Mouse (Mus musculus) lung, adult 2 months (tissue): ENCODE measurements at regions not wholly inside any gene's neighbourhood (a gene's known extent, or its start where the extent isn't known, plus 50 kb on each side); places are given as distances from the start of the nearest gene placed in this dataset.

Experiments used
- DNase-seq: peaks from one replicate; pipeline ENCODE4 v3.0.0; 2022
- H3K4me1 ChIP-seq: fragments of 200-500 bp; 2 replicates; pipeline ENCODE4 v1.6.1; 2011; ENCODE audit warnings: low read length; ENCODE audit not compliant: control insufficient read depth, insufficient read depth
- H3K4me3 ChIP-seq: fragments of 200-500 bp; replicated peaks from 2 replicates; pipeline ENCODE3; 2011; ENCODE audit warnings: low read depth, mild to moderate bottlenecking, control low read depth, low read length; ENCODE audit errors: extremely low read depth
- CTCF ChIP-seq: fragments of 200-500 bp; IDR thresholded peaks from 2 replicates; pipeline ENCODE4 v1.5.1; 2011; ENCODE audit warnings: mild to moderate bottlenecking, low read length, control low read depth; ENCODE audit not compliant: insufficient read depth
- POLR2A ChIP-seq: fragments of 200-500 bp; IDR thresholded peaks from 2 replicates; pipeline ENCODE4 v1.6.1; 2011; ENCODE audit warnings: low read depth, mild to moderate bottlenecking, control low read depth, low read length, borderline replicate concordance; ENCODE audit errors: extremely low read depth
- WGBS: fragments of 180-500 bp; shearing (Covaris S2); methylation state at CpG from one replicate; pipeline ENCODE4 v1.1.7; 2018; 5-methylcytosine and 5-hydroxymethylcytosine counted together

DNA sequence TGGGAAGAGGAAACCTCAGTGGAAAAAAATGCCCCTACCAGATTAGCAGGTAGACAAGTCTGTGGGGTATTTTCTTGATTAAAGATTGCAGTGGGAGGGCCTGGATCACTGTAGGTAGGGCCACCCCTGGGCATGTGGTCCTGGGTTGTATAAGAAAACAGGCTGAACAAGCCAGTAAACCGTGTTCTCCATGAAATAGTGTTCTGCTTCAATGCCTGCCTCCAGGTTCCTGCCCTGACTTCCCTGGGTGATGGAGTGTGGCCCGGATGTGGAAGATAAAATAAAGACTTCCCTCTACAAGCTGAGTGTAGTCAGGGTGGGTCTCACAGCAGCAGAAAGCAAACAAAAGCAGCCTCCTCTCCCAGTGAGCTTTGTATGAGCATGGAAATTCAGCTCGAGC lies 231.6 kb downstream of the Bcl11b start:
- H3K4me3 ChIP-seq, result no peak overlapping the region
- H3K4me1 ChIP-seq, result no peaks in the 10 kb centered on the region
- DNase-seq, result no peak
- 47% methylated on average over 3 of the region's 3 CpGs for WGBS
- TF ChIP-seq POLR2A, result no peak
- TF ChIP-seq CTCF, result no peak

DNA sequence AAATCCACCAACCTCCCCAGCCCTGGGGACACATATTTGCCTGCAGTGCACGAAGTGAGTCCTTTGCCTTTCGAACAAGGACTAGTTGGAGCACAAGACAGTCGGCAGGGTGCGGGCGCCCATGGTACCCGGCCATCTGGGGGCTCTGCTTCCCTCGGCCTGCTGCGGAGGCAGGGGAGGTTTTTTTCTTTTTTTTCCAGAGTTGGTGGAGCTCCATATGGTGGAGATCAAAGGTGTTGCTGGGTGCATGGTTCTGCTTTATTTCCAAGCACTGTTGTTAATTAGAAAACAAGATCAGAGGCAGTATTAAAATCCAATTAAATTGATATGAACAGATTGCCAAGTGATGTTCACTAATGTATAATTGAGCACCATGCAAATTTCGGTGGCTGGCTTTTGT lies 225.4 kb downstream of the Bcl11b start:
- Histone ChIP-seq H3K4me3 (no peak overlapping the region), H3K4me1 (no peaks in the 10 kb centered on the region)
- WGBS, result 57% methylated on average over 9 of the region's 9 CpGs
- TF ChIP-seq POLR2A, result no peak
- TF ChIP-seq CTCF, result no peak
- DNase-seq, result no peak

DNA sequence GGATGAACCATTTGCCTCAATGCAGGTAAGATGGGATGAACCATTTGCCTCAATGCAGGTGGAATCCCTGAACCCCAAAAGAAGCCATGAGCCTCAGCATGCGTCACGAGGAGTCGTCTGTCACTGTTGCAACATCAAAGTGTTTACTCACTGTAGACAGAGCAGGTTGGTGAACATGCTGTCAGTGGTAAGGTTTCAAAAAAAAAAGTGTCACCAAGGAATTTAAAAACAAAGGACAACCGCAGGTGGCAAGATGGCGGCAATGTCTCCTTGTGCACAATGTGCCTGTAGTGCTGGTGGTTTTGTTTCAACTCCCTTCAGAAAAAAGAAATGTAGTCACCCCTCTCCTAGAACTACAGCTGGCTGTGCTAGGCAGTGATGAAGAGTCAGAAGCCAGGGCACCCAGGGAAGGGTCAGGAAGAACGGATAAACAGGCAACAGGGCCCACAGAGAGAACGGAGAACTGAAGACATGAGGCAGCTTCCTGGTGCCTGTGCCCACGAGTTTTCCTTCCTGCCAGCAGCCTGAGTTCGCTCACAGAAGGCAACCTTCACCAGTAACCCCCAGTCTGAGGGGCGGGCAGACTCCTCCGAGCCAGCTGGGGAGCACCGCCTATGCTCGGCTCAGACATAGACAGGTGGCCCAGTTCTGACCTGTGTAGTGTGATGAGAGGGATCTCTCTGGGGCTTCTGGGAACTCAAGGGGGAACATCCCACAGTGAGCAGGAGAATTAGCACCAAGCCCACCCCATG lies 223.9 kb downstream of the Bcl11b start:
- 73% methylated on average over 13 of the region's 13 CpGs for WGBS
- DNase-seq, result no peak
- H3K4me3 ChIP-seq, result no peak overlapping the region
- H3K4me1 ChIP-seq, result no peaks in the 10 kb centered on the region
- TF ChIP-seq POLR2A (no peak), CTCF (no peak)

DNA sequence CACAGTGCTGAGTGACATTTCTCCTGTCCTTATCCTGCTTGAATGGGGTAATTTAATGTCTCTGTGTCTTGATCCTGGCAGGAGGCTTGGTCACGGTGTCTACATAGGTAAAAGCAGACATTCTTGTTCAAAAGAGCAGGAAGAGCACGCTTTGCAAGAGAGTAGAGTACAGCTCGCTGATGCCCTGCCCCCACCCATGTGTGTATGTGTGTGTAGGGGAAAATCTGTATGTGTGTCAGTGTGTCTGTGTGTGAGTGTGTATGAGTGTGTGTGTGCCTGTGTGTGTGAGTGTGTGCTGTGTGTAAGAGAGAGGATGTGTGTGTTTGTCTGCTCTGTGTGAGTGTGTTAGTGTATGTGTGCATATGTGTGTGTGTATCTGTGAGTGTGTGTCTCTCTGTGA lies 221.3 kb downstream of the Bcl11b start:
- H3K4me1 ChIP-seq, result no peaks in the 10 kb centered on the region
- no peak for TF ChIP-seq CTCF
- TF ChIP-seq POLR2A, result no peak

DNA sequence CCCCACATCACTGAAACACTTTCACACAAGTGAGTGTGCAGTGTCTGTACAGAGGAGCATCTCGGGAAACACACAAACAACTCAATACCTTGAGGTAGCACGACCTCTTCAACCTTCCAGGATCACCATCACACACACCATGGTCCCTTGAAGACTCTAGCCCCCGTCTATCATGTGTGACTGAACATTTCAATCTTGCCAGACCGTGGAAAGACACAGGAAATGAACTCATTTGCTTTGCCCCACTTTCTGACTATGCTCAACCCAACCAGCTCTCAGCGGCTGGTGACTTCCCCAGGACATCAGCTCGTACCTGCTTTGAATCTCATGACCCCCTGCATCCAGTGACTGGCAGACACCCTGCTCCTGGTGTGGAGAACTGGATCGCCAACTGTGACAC lies 219.6 kb downstream of the Bcl11b start:
- DNase-seq, result no peak
- no peak overlapping the region for H3K4me3 ChIP-seq
- 60% methylated on average over 7 of the region's 7 CpGs for WGBS
- no peak for TF ChIP-seq CTCF
- no peak for TF ChIP-seq POLR2A
- H3K4me1 ChIP-seq, result no peaks in the 10 kb centered on the region

More for the DNA sequence above, 221.3 kb downstream of the Bcl11b start:
- DNase-seq, result no peak
- 68% methylated on average over 3 of the region's 3 CpGs for WGBS
- H3K4me3 ChIP-seq, result no peak overlapping the region

DNA sequence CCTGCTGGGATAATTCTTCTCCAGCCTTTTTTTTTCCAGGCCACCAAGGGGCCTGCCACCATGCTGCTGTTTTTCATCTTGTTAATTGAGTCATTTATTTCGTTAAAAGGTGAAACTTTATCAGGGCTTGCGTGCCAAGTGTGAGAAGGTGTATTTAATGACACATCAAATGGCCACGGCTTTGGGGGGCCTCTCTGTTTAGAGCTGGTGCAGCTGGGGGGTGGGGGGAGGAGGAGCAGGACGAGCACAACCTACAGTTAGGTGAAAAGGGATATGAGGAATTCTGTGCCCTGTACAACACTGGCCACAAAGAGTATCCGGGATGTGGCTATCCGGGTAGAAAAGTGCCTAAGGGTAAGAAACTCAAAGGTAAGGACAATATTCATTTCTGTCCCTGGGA lies 213.6 kb downstream of the Bcl11b start:
- H3K4me3 ChIP-seq, result no peak overlapping the region

DNA sequence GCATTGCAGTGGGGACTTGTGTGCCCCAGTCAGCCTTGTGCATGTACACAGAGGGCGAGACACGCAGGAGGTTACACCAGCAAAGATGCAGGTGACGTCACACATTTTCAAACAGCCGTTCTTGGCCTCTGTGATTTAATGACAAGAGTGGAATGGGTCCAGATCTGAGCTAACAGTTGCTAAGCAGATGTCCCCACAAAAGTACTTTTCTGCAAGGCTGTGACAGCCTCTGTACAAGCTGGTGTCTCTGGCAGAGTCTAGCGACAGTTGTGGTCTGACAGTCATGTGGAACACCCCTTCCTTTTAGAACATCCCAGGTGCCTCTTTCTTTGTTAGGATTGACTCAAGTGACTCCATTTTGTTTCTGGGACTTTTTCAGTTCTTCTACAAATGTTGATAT lies 203.1 kb downstream of the Bcl11b start:
- WGBS, result 82% methylated on average over 5 of the region's 5 CpGs
- no peak for TF ChIP-seq CTCF
- no peak for TF ChIP-seq POLR2A
- no peaks in the 10 kb centered on the region for H3K4me1 ChIP-seq
- DNase-seq, result no peak
- no peak overlapping the region for H3K4me3 ChIP-seq

More for the DNA sequence above, 213.6 kb downstream of the Bcl11b start:
- TF ChIP-seq CTCF (no peak), POLR2A (no peak)
- DNase-seq, result no peak
- WGBS, result 53% methylated on average over 6 of the region's 6 CpGs
- H3K4me1 ChIP-seq, result no peaks in the 10 kb centered on the region

DNA sequence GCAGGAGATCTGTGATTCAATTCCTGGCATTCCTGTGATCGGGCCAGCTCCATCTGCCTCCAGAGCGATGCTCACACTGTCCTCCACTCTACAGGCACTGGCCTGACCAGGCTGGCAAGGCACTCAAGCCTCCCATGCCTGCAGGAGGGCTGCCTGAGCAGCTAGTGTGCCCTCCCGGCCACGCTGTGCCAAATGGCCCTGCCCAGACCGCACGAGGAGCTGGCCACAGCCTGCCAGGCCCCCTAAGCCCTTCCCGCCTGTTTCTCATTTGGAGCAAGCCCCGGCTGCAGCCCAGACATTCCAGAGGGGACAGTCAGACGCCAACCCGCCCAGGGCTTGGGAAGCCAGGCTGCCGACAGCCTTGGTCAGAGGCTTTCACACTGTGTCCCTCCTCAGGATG lies 195.8 kb downstream of the Bcl11b start:
- no peak for DNase-seq
- H3K4me3 ChIP-seq, result no peak overlapping the region
- WGBS, result 16% methylated on average over 11 of the region's 11 CpGs
- H3K4me1 ChIP-seq, result no peaks in the 10 kb centered on the region
- TF ChIP-seq POLR2A (no peak), CTCF (no peak)

DNA sequence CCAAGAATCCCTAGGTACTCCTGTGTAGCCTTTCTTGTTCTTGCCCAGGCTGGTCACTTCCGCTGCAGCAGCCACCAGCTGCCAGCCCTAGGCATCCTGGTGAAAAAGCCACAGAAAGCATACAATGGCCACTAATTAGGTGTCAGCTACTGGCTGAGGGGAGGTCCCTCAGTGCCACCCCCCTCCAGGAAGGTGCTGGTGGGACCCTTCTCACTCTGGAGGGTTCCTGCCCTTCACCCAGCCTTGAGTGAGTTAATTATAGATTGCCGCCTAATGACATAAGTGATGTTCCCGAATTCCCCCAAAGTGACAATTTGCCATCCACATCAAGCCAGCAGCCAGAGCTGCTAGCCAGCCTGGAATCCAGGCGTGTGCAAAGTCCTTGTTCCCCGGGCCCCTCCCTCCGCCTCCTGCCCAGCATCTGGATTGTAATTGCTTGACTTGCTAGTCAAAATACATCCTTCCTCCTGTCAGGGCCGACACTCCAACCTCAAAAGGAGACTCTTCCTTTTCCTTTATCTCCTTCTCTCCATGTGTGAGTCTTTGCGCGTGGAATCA lies 195.2 kb downstream of the Bcl11b start:
- no peaks in the 10 kb centered on the region for H3K4me1 ChIP-seq
- 47% methylated on average over 9 of the region's 9 CpGs for WGBS
- no peak for TF ChIP-seq CTCF
- TF ChIP-seq POLR2A, result no peak
- H3K4me3 ChIP-seq, result no peak overlapping the region
- DNase-seq, result no peak

DNA sequence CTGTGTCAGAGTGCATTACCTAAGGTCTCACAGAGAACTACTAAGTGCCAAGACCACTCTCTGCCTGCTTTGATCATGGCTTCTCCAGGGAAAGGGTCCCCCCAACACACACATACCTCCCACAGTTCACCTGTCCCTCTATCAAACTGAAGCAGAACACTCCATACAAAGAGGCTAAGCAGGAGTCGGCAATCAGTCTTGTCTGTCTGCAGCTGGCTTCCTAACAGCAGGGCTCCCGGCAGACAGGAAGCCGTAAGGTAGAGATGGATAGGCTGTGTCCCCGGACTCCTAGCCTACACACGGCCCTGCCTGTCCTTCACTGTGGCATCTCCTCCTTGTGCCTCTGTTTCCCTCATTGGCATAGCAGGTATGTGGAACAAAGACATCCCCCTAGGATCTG lies 192.2 kb downstream of the Bcl11b start:
- no peak for DNase-seq
- TF ChIP-seq CTCF, result no peak
- no peak for TF ChIP-seq POLR2A
- H3K4me3 ChIP-seq, result no peak overlapping the region
- H3K4me1 ChIP-seq, result no peaks in the 10 kb centered on the region
- 31% methylated on average over 5 of the region's 5 CpGs for WGBS
